Mouse (Mus musculus): Measurements from ENCODE around the gene Vwa7.
"Not testable (repeated sequence)": the region's sequence is repeated elsewhere in the genome, so short reads cannot be mapped to it uniquely, and the experiment has no call there.

Vwa7 gene

DNA sequence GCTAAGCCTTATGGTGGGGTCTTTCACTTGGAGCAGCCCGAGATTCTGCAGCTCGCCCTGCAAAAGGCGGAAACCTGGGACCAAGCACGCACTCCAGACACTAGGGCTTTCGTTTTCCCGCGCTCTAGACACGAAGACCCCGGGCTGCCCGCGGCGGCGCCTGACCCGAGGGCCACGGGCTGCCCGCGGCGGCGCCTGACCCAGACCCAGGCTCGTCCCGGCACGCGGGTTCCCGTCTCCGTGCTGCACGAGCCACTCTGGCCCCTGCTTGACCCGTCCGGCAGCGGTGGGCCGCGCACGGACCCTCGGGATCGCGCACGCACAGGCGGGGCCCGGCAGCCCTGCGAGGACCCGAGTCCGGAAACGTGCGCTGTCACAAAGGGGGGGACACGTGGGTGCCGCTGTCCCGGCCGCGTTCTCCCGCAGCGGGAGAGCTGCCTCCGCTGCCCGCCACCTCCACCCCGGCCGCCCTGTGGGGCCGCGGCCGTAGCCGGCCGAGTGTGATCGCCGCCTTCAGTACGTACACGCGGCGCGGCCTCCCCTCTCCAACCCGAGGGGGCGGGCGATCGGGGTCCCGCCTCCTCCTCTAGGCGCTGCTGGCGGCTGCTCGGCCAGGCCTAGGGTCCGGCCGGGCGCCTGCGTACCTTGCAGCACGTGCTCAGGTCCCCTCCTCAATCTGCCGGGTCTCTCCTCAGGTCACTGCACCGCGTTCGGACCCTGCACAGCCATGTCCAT, 15.5 kb upstream of the Vwa7 start, which contains the start of gene Vars:
Gene Vars, plus strand, starts transcription at position 271 of the 735 bp plus-strand sequence.
- peak; percentile 77 to 87 for DNase-seq

DNA sequence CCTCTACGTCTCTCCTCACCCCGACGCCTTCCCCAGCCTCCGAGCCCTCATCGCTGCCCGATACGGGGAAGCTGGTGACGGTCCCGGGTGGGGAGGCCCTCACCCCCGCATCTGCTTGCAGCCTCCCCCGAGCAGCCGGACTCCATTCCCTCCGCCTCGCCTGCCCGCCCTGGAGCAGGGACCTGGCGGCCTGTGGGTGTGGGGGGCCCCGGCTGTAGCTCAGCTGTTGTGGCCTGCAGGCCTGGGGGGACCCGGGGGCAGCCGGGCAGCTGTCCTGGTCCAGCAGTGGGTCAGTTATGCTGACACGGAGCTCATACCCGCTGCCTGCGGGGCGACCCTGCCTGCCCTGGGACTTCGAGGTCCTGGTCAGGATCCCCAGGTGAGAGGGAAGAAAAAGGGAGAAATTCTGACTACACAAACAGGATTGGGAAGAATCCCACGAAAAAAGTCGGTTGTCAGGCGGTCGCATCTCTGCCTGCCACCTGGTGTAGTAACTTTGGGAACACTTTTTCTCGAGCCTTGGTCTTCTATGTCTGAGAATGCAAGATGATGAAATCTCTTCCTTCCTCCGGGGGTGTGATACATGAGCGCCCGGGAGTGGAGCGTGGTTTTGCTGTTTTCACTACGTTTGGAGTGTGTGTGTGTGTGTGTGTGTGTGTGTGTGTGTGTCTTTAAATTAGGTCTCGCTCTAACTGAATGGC, 14.8 kb upstream of the Vwa7 start:
- peak in 1 of 2 experiments; percentile 35 for DNase-seq

DNA sequence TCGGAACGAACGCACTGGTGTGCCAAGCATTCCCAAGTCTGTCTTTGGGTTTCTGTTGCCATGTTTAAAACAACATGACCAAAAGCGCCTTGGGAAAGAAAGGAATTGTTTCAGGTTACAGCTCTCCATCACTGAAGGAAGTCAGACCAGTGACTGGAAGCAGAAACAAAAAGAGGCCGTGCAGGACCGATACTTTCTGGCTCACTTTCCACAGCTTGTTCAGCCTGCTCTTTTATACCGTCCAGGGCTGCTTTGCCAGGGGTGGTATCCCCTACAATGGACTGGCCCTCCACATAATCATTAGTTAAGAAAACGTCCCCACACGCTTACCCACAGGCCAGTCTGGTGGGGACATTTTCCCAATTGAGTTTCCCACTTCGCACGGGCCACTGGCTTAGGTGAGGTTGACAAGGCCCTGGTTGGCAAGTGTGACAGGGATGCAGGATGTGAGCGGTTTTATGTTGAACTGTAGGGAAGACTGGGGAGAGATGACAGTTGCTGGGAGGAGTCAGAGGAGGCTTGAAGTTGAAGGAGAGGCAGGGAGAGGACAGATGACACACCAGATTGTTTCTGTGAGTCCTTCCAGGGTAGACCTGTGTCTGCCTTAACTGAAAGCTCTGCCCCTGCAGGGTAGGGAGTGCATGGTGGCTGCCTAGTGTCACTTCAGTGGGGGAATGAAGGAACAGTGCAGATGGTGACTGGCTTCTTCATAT, 14.1 kb upstream of the Vwa7 start:
- no peak for DNase-seq

DNA sequence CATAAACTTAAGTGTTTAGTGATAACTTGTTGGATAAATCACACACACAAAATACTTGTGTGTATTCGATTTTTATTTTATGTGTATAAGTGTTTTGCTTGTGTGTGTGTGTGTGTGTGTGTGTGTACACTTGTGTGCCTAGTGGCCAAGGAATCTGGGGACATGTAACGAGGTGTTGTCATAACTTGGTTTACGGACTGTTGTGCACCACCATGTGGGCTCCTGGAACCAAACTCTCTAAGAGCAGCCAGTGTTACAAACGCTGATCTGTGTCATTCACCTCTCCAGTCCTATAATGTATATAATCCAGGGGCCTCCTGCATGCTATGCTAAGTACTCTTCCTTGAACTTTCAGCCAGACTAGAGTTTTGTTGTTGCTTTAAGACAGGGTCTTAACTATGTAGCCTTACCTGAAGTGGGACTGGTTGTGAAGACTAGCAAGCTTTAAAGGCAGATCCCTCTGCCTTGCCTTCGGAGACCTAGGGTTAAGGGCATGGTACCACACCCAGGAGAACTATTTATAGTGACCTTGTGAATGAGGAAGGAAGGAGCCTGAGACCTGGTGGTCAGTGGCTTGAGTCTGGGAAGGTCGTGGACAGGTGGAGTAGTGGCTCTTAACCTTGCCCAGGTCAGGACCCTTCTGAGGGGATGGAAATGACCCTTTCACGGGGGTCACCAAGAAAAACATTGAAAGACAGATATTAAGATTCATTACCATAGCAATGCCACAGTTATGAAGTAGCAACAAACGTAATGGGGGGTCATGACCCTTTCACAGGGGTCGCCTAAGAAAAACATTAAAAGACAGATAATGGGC, 13.1 kb upstream of the Vwa7 start:
- DNase-seq = no peak

DNA sequence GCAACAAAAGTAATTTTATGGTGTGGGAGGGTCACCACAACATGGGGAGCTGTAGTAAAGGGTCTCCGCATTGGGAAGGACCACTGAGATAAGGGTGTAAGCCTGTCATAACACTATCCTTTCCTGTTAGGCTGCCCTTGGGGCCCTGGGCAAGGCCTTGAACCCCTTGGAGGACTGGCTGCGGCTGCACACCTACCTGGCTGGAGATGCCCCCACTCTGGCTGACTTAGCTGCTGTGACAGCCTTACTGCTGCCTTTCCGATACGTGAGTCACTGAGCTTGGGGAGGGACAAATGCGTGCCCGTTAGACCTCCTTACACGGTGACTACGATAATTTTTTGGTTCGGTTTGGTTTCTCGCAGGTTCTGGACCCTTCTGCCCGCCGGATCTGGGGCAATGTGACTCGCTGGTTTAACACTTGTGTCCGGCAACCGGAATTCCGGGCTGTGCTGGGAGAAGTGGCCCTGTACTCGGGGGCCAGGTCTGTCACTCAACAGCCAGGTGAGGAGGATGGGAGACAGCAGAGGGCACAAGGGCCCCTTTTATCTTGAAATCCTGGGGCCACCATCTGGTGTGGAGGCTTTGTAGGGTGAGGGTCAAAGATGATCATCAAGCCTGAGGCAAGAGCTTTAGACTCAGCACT, 12.2 kb upstream of the Vwa7 start:
- DNase-seq = peak in 1 of 2 experiments; percentile 6

DNA sequence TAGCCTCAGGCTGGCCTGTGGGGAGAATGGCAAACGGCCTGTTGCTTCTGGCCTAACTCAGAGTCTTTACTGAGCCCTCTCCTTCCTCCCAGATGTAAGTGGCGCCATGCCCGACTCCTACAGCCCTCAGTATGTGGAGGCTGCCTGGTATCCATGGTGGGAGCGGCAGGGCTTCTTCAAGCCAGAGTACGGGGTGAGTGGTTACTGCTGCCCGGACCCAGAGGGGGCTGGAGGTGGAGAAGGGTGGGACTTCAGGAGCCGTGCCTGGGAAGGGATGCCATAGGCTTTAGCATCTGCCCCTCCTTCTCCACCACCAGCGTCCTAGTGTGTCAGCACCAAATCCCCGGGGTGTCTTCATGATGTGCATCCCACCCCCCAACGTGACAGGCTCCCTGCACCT, 11.2 kb upstream of the Vwa7 start:
- DNase-seq = peak in 1 of 2 experiments; percentile 9

DNA sequence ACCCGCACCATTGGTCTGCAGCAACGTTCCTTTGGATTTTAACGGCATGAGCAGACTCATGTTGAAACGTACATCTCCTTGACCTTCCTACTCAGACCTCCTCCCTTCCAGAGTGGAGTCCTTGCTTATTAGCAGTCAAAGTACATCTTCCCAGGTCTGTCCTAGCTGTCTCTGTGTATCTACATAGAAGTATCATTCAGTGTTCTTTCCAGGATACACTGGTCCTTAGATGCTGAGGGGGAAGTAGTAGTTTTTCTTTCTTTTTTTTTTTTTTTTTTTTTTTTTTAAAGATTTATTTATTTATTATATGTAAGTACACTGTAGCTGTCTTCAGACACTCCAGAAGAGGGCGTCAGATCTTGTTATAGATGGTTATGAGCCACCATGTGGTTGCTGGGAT, 10.5 kb upstream of the Vwa7 start:
- not testable (repeated sequence) for DNase-seq

DNA sequence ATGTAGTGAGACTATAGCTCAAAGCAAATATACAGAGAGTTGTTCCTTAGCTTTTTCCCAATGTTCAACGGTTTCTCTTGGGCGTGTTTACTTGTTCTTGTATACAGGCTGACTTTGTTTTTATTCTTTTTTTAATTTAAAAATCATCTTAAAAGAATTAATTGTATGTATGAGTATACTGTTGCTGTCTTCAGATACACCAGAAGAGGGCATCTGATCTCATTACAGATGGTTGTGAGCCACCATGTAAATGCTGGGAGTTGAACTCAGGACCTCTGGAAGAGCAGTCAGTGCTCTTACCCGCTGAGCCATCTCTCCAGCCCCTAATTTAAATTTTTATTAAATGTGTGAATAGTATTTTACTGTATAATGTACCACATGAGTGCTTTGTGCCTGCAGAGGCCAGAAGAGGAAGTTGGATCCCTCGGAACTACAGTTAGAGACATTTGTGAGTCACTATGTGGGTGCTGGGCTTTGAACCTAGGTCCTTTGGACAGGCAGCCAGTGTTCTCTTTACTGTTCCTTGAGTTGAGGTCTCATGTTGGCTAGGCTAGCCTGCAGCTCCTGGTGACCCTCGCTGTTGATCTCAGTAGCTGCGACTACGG, 8.9 kb upstream of the Vwa7 start:
- no peak for DNase-seq

DNA sequence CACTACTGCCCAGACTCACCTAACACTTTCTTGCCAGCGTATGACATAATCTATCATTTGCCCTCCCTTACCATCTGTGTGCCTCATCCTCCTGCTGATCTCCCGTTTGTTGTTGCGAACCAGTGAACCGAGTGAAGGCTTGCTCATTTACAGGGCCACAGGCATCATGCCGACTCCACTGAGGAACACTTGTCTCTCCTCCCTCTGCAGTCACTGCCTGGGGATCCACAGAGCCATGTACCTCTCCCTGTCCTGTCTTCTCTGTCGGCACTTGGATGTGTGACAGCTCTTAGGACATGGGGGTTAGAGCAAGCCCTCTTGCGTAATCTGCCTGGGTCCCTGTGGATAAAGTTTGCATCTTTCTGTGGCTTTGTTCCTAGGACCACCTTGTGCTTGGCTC, 6.8 kb upstream of the Vwa7 start:
- DNase-seq = peak; percentile 75 to 79

DNA sequence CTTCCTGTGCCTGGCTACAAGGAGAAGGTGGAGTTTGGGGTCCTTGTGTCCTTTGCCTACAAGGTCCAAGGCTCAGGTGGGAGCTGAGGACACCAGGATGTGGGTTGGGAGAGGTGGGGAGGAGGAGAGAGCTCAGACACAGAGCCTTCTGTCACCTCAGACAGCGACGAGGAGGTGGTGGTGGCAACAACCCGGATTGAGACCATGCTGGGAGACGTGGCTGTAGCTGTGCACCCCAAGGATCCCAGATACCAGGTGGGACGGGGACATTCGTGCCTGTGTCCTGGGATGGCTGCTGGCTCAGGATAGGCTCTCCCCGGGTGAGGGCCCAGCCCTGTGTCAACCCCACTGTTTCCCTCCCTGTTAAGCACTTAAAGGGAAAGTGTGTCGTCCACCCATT, 4.9 kb upstream of the Vwa7 start:
- DNase-seq = no peak

DNA sequence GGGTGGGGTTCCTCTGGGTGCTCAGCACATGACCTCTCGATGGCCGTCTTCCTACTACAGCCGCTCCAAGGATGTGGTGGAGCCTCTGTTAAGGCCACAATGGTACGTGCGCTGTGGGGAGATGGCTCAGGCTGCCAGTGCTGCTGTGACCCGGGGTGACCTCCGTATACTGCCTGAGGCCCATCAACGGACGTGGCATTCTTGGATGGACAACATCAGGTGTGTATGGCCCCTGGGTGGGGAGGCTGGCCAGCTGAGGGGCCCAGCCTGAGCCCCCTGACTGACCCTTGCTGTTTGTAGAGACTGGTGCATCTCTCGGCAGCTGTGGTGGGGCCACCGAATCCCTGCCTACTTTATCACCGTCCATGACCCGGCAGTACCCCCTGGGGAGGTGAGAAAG, 3.9 kb upstream of the Vwa7 start:
- DNase-seq = peak in 1 of 2 experiments; percentile 9

DNA sequence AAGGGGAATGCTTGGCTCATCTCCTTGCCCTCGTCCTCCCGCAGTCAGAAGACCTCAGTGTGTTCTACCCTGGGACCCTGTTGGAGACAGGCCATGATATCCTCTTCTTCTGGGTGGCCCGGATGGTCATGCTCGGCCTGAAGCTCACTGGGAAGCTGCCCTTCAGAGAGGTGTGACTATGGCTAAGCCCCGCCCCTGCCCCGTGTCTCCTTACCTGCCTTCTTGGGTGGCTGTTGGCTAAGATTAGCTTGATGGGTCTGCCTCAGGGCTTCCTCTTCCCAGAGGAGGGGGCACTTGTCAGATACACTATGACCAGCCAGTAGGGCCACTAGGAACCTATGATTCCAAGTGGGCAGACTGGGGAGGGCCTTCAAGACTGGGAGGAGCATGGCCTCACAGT, 3.2 kb upstream of the Vwa7 start:
- DNase-seq = peak in 1 of 2 experiments; percentile 11

DNA sequence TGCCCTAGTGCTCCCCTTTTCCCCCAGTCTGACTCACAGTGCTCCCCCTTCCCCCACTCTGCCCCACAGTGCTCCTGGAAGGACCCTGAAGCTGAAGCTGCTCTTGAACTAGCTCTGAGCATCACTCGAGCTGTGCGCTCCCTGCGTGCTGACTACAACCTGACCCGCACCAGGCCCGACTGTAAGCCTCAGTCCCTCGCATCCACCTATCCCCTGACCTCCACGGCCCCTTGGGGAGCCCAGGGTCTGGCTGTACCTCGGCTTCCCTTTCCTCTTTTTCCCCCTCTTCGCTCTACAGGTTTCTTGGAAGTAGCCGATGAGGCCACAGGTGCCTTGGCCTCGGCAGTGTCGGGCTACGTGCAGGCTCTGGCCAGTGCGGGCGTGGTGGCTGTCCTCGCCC, 1.1 kb upstream of the Vwa7 start:
- peak in 1 of 2 experiments; percentile 14 for DNase-seq

DNA sequence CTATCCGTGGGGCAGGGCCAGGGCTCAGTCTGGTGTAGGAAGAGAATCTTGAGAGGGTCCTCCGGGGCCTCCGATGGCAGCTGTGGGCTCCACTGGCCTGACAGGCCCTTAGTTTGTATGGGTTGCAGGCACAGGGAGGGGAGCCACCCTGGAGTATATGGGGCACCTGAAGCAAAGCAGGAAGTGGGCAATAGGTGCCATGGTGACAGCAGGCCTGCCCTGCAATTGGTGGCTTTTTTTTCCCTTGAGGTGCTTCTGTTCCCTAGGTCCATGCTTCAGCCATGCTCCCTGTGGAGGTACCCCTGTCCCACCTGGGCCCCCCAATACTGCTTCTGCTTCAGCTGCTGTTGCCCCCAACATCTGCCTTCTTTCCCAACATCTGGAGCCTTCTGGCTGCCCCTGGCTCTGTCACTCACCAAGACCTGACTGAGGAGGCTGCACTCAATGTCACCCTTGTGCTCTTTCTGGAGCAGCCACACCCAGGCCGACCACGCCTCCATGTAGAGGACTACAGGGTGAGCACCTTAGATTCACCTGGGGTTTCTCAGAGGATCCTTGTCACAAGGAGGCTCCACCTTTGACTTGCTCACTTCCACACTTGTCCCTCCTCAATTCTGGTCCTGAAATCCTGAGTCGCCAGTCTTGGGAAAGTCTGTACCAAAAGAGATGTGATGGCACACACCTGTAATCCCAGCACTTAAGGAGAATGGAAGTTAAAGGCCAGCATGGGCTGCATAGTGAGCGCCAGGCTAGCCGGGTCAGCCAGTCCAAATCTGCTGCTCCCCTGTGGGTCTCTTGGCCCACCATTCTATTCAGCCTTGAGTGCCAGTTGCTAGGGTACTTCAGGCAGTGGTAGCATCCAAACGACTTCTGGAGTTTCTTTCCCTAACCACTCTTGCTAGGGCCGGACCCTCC, 669 bp downstream of the Vwa7 start:
- no peak for DNase-seq

DNA sequence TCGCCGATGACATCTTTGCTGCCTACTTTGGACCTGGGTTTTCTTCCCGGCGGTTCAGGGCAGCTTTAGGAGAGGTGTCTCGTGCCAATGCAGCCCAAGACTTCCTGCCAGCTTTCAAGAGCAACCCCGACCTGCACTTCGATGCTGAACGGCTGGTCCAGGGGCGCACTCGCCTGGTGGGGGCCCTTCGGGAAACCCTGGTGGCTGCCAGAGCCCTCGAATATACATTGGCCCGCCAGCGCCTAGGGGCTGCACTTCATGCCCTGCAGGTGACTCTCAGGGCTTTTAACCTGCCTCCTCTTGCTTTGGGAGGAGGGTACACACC, 1.3 kb downstream of the Vwa7 start:
- peak in 1 of 2 experiments; percentile 35 for DNase-seq

DNA sequence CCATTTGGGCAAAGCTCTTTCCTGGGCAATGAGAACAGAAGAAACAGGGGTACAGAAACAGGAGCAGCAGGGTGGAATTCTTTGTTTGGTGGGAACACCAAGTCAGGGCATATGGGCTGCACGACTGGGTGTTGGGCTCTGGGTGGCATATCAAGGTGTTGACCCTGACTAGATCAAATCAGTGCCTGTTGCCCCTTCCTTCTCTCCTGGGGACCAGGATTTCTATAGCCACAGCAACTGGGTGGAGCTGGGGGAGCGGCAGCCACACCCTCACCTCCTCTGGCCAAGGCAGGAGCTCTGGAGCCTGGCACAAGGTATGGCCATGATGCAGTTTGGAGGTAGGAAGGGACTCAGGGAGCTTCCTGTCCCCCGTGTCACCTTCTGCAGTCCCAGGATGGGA, 1.8 kb downstream of the Vwa7 start:
- DNase-seq = peak in 1 of 2 experiments; percentile 28

DNA sequence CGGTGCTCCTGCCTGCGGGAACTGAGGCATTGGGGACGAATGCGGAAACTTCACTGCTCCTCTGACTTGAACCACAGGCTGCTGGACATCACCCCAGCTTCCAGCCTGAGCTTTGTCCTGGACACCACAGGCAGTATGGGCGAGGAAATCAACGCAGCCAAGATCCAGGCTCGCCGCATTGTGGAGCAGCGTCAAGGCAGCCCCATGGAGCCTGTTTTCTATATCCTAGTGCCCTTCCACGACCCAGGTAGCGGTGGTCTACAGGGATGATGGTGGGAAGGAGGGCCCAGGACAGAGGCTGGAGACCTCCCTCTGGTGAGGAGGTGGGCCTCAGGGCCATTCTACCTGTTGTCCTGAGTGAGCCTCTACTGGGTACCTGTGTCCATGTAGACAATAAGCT, 3.5 kb downstream of the Vwa7 start:
- DNase-seq = peak in 1 of 2 experiments; percentile 27

DNA sequence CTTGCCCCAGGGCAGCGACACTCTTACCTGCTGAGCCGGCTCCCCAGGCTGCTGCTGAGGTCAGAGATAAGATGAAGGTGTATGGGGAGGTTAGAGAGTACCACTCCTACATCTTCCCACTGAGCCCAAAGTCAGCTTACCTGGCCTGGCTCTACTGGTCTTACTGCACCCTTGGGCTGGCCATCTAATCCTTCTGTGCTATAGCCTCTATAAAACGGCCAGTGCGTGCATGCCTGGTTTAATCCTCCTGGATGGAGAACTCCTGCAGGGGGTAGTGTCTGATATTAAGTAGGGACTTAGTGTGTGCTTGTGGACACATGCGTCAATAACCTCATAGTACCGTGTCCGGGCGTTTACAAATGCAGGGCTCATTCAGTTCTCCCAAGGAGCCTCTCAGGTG, 4.2 kb downstream of the Vwa7 start:
- DNase-seq = peak in 1 of 2 experiments; percentile 26

DNA sequence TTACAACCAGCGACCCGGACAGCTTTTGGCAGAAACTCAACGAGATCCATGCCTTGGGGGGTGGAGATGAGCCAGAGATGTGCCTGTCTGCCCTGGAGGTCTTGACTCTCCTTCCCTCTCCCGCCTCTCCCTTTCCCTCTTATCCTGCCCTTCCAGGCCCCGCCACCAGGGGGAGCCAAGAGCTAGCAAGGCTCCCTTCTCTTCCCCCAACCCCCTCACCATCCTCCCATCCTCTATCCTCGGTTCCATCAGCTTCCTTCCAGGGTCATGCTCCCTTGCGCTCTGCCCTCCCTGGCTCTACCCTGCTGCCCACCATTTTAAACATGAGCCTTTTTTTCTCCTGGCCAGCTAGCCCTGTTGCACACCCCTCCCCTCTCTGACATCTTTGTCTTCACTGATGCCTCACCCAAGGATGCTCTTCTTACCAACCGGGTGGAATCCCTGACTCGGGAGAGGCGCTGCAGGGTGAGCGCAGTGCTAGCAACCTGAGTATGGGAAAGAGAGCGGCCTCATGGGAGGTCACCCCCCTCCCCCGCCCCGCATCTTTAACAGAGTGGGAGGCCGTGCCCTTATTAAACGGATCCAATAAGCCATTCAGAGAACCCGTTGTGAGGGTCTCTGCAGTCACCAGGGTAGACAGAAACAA, 4.9 kb downstream of the Vwa7 start:
- peak; percentile 89 to 90 for DNase-seq

DNA sequence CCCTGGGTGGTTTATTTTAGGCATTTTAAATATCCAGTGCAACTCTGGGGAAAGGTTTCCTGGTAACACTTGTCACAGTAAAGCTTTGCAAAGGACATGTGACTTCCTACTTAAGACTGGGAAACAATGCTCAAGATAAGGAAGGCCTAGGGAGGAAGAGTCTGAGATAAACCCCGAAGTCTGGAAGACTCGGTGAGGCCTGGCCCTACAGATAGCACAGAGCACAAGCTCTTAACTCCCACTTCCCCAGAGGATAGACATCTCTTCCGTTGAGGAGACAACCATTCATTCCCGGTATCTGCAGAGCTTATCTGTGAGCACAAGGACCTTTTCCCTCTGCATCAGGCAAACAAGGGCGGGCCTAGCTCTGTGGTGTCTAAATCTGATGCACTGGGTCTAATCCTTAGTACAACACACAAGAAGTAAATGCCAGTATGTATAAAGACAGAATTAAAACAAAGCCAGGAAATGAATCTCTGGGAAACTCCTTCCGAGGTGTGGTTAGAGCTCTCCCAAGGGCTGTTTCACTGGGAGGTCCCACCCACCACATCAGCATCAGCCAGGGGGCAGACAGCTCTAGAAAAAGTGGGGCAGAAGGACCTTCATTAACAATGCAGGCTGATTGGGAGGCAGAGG, 5.6 kb downstream of the Vwa7 start:
- no peak for DNase-seq
